Mouse (Mus musculus) midbrain, postnatal 0 days (tissue): ENCODE data around the gene Eif4g3. TPM values are rescaled to one million over a fixed set of nuclear protein-coding genes. Genes with fewer than 3 reads are reported as not detected.

Experiments
- ATAC-seq: fragments of 200-750 bp; cut with Nextera tagmentation; 2 replicates; pipeline ENCODE4 v1.8.0; 2017; ENCODE audit warnings: moderate number of reproducible peaks, mild to moderate bottlenecking, moderate TSS enrichment, moderate library complexity; ENCODE audit not compliant: low FRiP score
- DNase-seq: peaks from one replicate; pipeline ENCODE4 v3.0.0-alpha.2; 2015; ENCODE audit warnings: low spot score
- H3K27ac ChIP-seq: fragments of 300-500 bp; sonication (generic); 2 replicates; pipeline ENCODE4 v1.5.1; 2014; ENCODE audit warnings: low read depth, mild to moderate bottlenecking, low read length, mixed read lengths
- H3K27me3 ChIP-seq: fragments of 300-500 bp; sonication (generic); 2 replicates; pipeline ENCODE4 v1.6.1; 2014; ENCODE audit warnings: low read length, control low read depth, mixed read lengths; ENCODE audit not compliant: insufficient read depth
- H3K36me3 ChIP-seq: fragments of 300-500 bp; sonication (generic); 2 replicates; pipeline ENCODE4 v1.6.1; 2014; ENCODE audit warnings: low read length, control low read depth, mixed read lengths; ENCODE audit not compliant: insufficient read depth
- H3K4me1 ChIP-seq: fragments of 300-500 bp; sonication (generic); 2 replicates; pipeline ENCODE4 v1.6.1; 2014; ENCODE audit warnings: mild to moderate bottlenecking, control low read depth, antibody characterized with exemption, low read length, mixed read lengths; ENCODE audit not compliant: insufficient read depth
- H3K4me2 ChIP-seq: fragments of 300-500 bp; sonication (generic); 2 replicates; pipeline ENCODE4 v1.6.1; 2014; ENCODE audit warnings: low read depth, mild to moderate bottlenecking, low read length, mixed read lengths; ENCODE audit not compliant: poor library complexity, severe bottlenecking
- H3K4me3 ChIP-seq: fragments of 300-500 bp; sonication (generic); 2 replicates; pipeline ENCODE4 v1.5.1; 2014; ENCODE audit warnings: low read depth, mild to moderate bottlenecking, low read length, moderate library complexity
- H3K9ac ChIP-seq: fragments of 300-500 bp; sonication (generic); replicated peaks from 2 replicates; pipeline ENCODE4 v1.6.1; 2014; ENCODE audit warnings: mild to moderate bottlenecking, low read length, moderate library complexity, mixed read lengths; ENCODE audit not compliant: poor library complexity, severe bottlenecking
- H3K9me3 ChIP-seq: fragments of 300-500 bp; sonication (generic); 2 replicates; pipeline ENCODE4 v1.6.1; 2016; ENCODE audit warnings: low read length, control low read depth
- CTCF ChIP-seq: IDR thresholded peaks from 2 replicates; pipeline ENCODE4 v1.5.1; 2016; ENCODE audit warnings: antibody characterized with exemption, mild to moderate bottlenecking
- WGBS: fragments of 180-500 bp; shearing (Covaris S2); extraction: QIAGEN DNeasy Blood & Tissue Kit; methylation state at CpG from one replicate; pipeline ENCODE4 v1.1.7; 2014; 5-methylcytosine and 5-hydroxymethylcytosine counted together
- polyA plus RNA-seq: library from polyadenylated mRNA; unstranded; fragments of >200 nt; fragmentation: Nextera tagmentation; extraction: Ambion mirVana; gene quantifications from 2 replicates; pipeline ENCODE4 v1.2.1, GENCODE M21; 2015
- total RNA-seq: library from RNA; depleted of rRNA; stranded (reverse); fragments of >200 nt; gene quantifications from 2 replicates; pipeline ENCODE4 v1.2.3, GENCODE M21; 2014

Eif4g3 gene
- total and polyA plus RNA-seq, 2 experiments from 2014 or later = 42.4 to 92.2 TPM

DNA sequence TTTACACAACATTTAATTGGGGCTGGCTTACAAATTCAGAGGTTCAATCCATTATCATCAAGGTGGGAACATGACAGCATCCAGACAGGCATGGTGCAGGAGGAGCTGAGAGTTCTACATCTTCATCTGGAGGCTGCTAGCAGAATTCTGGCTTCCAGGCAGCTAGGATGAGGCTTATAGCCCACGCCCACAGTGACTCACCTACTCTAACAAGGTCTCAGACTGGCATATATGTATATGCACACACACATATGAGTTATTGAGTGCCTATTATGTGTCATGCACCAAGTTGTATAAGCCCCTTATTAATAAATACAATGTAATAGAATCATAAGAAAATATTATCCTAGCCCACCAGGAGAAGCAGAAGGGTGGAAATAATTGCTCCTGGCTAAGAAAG is 10.0 kb upstream of the Eif4g3 start:
- DNase-seq (no peak), ATAC-seq (no peak)
- Histone ChIP-seq H3K36me3 (no peaks in the 10 kb centered on the region), H3K27ac (no peak overlapping the region), H3K27me3 (no peaks in the 10 kb centered on the region), H3K4me3 (no peak overlapping the region), H3K9ac (no peak overlapping the region), H3K9me3 (no peaks in the 10 kb centered on the region), H3K4me2 (no peak overlapping the region), H3K4me1 (no peaks in the 10 kb centered on the region)
- 84% methylated on average over 1 of the region's 1 CpGs for WGBS
- TF ChIP-seq CTCF = no peak

DNA sequence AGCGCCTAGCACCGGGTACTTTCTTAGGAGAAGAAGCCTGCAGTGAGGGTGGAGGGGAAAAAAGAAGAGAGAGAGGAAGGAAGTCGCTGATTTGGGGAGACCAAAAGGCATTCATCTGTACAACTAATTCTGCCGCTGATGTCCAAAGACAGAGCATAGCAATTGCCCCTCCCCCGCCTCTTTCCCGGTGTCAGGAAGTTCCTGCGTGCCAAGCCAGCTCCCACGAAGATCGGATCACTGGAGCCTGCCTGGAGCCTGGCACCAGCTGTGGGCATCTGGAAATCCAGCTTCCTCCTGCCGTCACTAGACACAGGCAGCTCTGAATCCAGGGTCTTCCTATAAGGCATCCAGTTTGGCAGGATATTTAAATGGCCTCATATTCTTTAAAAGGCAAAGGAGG is 8.6 kb upstream of the Eif4g3 start:
- peak; percentile 31 for DNase-seq
- ATAC-seq = no peak
- Histone ChIP-seq H3K4me3 (no peak overlapping the region), H3K4me2 (no peak overlapping the region), H3K27me3 (no peaks in the 10 kb centered on the region), H3K9ac (no peak overlapping the region), H3K36me3 (no peaks in the 10 kb centered on the region), H3K27ac (no peak overlapping the region), H3K9me3 (no peaks in the 10 kb centered on the region), H3K4me1 (no peaks in the 10 kb centered on the region)
- TF ChIP-seq CTCF = no peak
- WGBS = 41% methylated on average over 10 of the region's 10 CpGs

DNA sequence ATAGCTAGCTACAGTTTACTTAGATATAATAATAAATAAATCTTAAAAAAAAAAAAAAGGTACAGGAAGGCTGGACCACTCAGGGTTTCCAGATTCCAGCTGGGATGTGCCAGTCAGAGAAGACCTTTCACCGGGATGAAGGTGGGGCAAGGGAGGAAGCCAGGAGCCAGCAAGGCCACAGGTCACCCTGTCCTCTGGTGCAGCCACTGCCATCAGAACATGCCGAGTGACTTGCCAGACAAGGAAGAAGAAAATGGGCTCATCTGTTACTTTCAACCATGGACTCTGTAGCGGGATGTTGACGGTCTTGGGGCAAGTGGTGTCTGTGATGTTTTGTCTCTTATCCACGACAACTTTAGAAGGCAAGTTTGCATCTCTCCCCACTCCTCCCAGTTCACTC is 8.1 kb upstream of the Eif4g3 start:
- DNase-seq (no peak), ATAC-seq (no peak)
- H3K9ac ChIP-seq = no peak overlapping the region
- WGBS = 79% methylated on average over 5 of the region's 5 CpGs
- H3K4me3 ChIP-seq = no peak overlapping the region
- no peaks in the 10 kb centered on the region for H3K9me3 ChIP-seq
- no peak for TF ChIP-seq CTCF
- no peaks in the 10 kb centered on the region for H3K36me3 ChIP-seq
- H3K27me3 ChIP-seq = no peaks in the 10 kb centered on the region
- H3K27ac ChIP-seq = no peak overlapping the region
- H3K4me2 ChIP-seq = no peak overlapping the region
- no peaks in the 10 kb centered on the region for H3K4me1 ChIP-seq

DNA sequence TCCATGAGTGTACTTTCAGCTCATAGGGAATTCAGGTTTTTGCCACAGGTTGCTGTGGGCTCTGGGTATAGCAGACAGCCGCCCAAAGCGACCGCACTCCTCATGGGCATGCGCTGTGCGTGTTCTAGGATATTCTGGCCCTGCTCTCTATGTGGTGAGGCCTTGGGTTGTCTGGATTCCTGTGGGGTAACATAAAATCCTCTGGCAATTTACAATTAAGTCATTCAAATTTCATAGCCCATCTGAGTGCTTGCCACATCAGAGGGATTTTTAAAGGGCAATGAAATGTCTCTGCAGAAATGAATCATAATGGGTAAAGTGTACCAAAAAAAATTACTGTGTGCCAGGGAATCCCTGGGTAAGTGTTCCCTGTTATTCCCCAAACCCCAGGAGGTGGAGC is 3.4 kb upstream of the Eif4g3 start:
- TF ChIP-seq CTCF = no peak

DNA sequence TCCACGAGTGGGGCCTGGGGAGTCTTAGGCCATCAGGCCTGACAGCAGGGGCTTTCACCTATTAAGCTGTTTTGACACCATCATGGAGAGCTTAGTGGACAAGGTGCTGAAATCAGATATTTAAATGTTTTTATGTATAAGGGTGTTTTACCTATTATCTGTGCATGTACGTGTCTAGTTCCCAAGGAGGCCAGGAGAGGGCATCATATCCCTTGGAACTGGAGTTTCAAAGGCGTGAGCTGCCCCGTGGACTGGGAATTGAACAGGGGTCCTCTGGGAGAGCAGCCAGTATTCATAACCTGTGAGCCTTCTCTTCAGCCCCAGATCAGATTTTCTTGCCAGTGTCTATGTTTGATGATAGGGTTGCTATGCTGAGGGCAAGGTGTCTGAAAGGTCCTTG is 2.4 kb upstream of the Eif4g3 start:
- peak; percentile 25; the same call in 1 of the 2 replicates for TF ChIP-seq CTCF
- Histone ChIP-seq H3K27me3 (no peaks in the 10 kb centered on the region), H3K4me1 (peaks cover 2% of the 10 kb centered on the region; the same call in 1 of the 2 replicates)

More for the DNA sequence above, 3.4 kb upstream of the Eif4g3 start:
- Histone ChIP-seq H3K27ac (no peak overlapping the region), H3K9me3 (no peaks in the 10 kb centered on the region), H3K36me3 (no peaks in the 10 kb centered on the region), H3K4me2 (no peak overlapping the region), H3K4me1 (no peaks in the 10 kb centered on the region), H3K4me3 (no peak overlapping the region), H3K27me3 (no peaks in the 10 kb centered on the region), H3K9ac (no peak overlapping the region)
- no peak for ATAC-seq
- DNase-seq = no peak
- WGBS = 70% methylated on average over 5 of the region's 5 CpGs

DNA sequence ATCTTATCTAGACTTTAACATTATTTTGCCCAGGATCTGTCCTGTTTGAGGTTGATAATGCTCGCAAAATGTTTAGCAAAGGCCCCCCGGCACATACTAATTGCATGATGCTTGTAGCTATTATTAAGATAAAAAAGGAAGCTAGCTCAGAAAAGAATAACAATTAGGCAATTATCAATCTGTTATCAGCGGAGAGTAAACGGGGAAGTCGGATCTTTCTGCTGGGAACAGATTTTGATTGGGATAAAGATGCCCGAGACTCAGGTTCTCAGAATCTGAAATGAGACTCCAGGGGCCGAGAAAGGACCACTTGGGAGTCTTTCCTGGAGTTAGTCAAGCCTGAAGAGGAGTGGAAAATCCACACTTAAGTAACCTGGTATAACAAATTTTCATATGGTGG is 1.6 kb upstream of the Eif4g3 start:
- ATAC-seq = no peak
- no peak for TF ChIP-seq CTCF
- H3K4me3 ChIP-seq = no peak overlapping the region
- H3K36me3 ChIP-seq = no peaks in the 10 kb centered on the region
- no peak overlapping the region for H3K4me2 ChIP-seq
- no peaks in the 10 kb centered on the region for H3K27me3 ChIP-seq
- 69% methylated on average over 7 of the region's 7 CpGs for WGBS
- no peak overlapping the region for H3K27ac ChIP-seq
- DNase-seq = no peak
- H3K4me1 ChIP-seq = peaks cover 5% of the 10 kb centered on the region; the same call in 1 of the 2 replicates
- no peaks in the 10 kb centered on the region for H3K9me3 ChIP-seq
- H3K9ac ChIP-seq = no peak overlapping the region

More for the DNA sequence above, 2.4 kb upstream of the Eif4g3 start:
- ATAC-seq (no peak), DNase-seq (no peak)
- Histone ChIP-seq H3K9ac (no peak overlapping the region), H3K4me2 (no peak overlapping the region), H3K36me3 (no peaks in the 10 kb centered on the region), H3K9me3 (no peaks in the 10 kb centered on the region), H3K27ac (no peak overlapping the region), H3K4me3 (no peak overlapping the region)
- WGBS = 77% methylated on average over 4 of the region's 4 CpGs
